Mouse (Mus musculus) hindbrain, embryonic 16.5 days (tissue): ENCODE data around the gene Sugct. TPM values are rescaled to one million over a fixed set of nuclear protein-coding genes. Genes with fewer than 3 reads are reported as not detected.

ENCODE experiments used
- ATAC-seq: fragments of 200-750 bp; cut with Nextera tagmentation; 2 replicates; pipeline ENCODE4 v1.8.0; 2017; ENCODE audit warnings: moderate TSS enrichment, moderate library complexity
- H3K27ac ChIP-seq: fragments of 300-500 bp; sonication (generic); 2 replicates; pipeline ENCODE4 v1.5.1; 2014; ENCODE audit warnings: low read depth, mild to moderate bottlenecking, control low read depth, low read length, moderate library complexity
- H3K27me3 ChIP-seq: fragments of 300-500 bp; sonication (generic); replicated peaks from 2 replicates; pipeline ENCODE4 v1.6.1; 2014; ENCODE audit warnings: low read length; ENCODE audit not compliant: control insufficient read depth, insufficient read depth
- H3K36me3 ChIP-seq: fragments of 300-500 bp; sonication (generic); 2 replicates; pipeline ENCODE4 v1.6.1; 2014; ENCODE audit warnings: mild to moderate bottlenecking, low read length, moderate library complexity, mixed read lengths; ENCODE audit not compliant: control insufficient read depth, insufficient read depth
- H3K4me1 ChIP-seq: fragments of 300-500 bp; sonication (generic); 2 replicates; pipeline ENCODE4 v1.6.1; 2014; ENCODE audit warnings: low read depth, low read length; ENCODE audit not compliant: control insufficient read depth, insufficient read depth
- H3K4me2 ChIP-seq: fragments of 300-500 bp; sonication (generic); 2 replicates; pipeline ENCODE4 v1.6.1; 2014; ENCODE audit warnings: mild to moderate bottlenecking, low read length, control low read depth, moderate library complexity
- H3K4me3 ChIP-seq: fragments of 300-500 bp; sonication (generic); 2 replicates; pipeline ENCODE4 v1.5.1; 2014; ENCODE audit warnings: mild to moderate bottlenecking, low read length, control low read depth, moderate library complexity
- H3K9ac ChIP-seq: fragments of 300-500 bp; sonication (generic); 2 replicates; pipeline ENCODE4 v1.6.1; 2014; ENCODE audit warnings: low read depth, mild to moderate bottlenecking, control low read depth, low read length, moderate library complexity
- H3K9me3 ChIP-seq: fragments of 300-500 bp; sonication (generic); 2 replicates; pipeline ENCODE4 v1.6.1; 2014; ENCODE audit warnings: mild to moderate bottlenecking, low read length, moderate library complexity; ENCODE audit not compliant: control insufficient read depth
- WGBS: fragments of 180-500 bp; shearing (Covaris S2); extraction: QIAGEN DNeasy Blood & Tissue Kit; methylation state at CpG from one replicate; pipeline ENCODE4 v1.1.7; 2014; 5-methylcytosine and 5-hydroxymethylcytosine counted together
- polyA plus RNA-seq: library from polyadenylated mRNA; unstranded; fragments of >200 nt; fragmentation: Nextera tagmentation; extraction: Ambion mirVana; gene quantifications from 2 replicates; pipeline ENCODE4 v1.2.1, GENCODE M21; 2015

Sugct gene
- polyA plus RNA-seq, 1 experiment from 2014 or later: 3.6 TPM

DNA sequence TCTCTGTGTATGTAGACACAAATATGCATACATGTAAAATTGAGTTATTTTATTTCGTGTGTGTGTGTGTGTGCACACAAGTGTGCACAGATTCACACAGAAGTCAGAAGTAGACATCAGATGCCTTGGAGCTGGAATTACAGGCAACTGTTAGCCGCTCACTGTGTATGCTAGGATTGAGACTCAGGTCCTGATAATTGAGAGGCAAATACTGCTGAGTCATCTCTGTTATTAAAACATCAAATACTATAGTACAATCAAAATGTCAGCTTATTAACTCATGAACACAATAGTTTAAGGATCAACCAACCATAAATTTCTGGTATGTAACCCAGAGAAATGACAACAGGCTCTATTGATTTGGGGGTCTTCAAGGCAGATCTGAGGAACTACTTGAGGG is 883.1 kb downstream of the Sugct start:
- Histone ChIP-seq H3K27ac (no peak overlapping the region), H3K9ac (no peak overlapping the region), H3K36me3 (no peaks in the 10 kb centered on the region), H3K4me3 (no peak overlapping the region), H3K9me3 (no peaks in the 10 kb centered on the region), H3K4me1 (no peaks in the 10 kb centered on the region), H3K27me3 (no peaks in the 10 kb centered on the region), H3K4me2 (no peak overlapping the region)
- 92% methylated on average over 2 of the region's 2 CpGs for WGBS
- no peak for ATAC-seq

Other genes starting within 250 kb of the Sugct start
- gene Mplkip, start 361 bp downstream of the Sugct start, polyA plus RNA-seq: 32.7 and 33.0 TPM in 2 replicates
- 9.0 and 9.5 TPM in 2 replicates for gene Cdk13, start 109.5 kb upstream of the Sugct start, polyA plus RNA-seq
- 212 and 250 TPM in 2 replicates for gene Rala, start 248.7 kb upstream of the Sugct start, polyA plus RNA-seq